Mouse (Mus musculus) CD4-positive helper T cell, adult 2 months (primary cell): ENCODE measurements around the gene Sapcd1.
A peak's percentile ranks its signal among the peaks of the same experiment; 100 is the strongest.

Experiments
- DNase-seq: peaks from one replicate; pipeline ENCODE4 v3.0.0-alpha.2; 2012; ENCODE audit warnings: low read depth, missing footprints, low spot score

The Sapcd1 gene

DNA sequence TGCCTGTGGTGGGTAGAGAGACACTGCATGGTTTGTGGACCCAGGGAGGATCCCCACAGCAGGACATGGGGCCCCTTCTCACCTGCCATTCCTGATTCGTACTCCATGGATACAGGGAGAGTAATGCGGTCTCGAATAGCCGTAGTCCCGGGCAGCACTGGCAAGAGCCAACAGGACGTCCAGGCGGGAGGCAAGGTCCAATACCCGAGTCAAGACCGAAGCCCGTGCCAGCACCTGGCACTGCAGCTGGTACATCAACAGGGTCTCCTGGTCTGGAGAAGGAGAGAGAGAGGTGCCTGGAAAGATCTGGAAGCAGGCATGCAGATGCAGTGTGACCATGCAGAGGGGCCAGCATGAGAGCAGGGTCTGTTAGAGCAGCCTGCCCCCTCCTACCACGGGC lies 3.5 kb upstream of the Sapcd1 start:
- no peak for DNase-seq

DNA sequence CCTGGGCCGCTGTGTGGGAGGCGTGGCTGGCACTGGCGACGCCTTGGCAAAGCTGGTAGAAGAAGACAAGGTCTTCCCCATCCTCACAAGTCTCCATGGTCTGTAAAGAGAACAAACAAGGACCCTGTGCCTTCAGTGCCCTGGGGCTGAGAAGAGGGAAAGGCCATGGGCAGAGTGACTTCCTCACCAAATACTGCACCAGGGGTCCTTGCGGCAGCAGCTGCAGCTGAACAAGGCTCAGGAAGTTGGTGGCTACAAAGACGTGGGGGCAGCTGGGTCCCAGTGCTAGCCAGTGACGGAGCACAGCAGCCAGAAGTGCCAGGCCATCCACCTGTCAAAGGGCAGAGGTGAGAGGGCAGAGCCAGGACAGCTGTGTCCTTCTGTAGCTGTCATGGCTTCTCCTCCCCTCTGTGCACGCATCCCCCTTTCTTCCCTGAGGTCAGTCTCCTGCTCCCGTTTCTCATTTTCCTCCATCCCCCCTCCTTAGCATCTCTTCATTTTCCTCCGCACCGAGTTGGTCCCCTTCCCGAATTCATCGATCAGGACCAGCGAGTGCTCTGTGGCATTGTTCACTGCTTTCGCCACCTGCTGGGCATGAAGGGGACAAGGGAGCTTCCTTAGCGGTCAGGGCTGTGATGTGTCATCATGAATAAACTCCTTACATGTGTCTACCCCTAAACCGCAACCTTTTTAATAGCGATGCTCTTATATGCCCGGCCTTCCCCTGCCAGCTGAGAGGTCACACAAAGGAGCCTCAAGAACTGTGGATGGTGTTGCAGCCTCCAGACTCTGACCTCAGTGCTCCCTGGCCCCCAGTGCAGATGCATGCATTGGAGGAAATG lies 2.1 kb upstream of the Sapcd1 start:
- peak; percentile 33 for DNase-seq

DNA sequence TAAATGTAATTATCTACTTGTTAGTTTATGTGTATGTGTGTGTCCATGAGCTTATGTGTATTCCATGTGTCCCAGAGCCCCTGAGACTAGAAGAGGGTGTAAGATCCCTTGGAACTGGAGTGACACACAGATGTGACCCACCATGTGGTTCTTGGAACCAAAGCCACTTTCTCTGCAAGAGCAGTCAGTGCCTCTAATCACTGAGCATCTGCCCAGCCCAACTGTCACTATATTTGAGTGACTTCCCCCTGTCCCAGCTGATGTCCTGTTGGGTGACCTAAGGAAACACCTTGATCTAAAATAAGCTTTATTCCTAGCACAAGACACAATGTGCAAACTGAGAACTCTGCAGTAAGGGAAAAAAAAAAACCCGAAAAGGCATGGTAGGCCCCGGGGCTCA lies 499 bp upstream of the Sapcd1 start:
- DNase-seq = no peak

DNA sequence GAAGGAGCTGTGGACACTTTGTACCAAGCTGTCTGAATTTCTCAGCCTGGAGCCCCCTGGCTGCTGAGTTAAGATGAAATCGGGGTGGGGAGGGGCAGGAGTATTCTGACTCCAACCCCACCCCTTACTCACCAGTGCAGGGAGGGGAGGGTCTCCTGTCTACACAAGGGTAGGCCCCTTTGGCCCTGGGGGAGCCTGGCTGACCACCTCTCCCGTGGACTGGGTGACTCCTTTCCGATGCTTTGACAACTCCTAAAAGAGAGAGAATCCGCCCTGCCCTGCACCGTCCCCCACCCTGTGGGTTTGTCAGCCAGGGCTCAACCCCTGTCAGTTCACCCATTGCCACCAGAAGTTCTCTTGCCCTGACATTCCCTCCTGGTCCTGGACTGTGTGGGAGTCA lies 1.6 kb downstream of the Sapcd1 start:
- DNase-seq = no peak

DNA sequence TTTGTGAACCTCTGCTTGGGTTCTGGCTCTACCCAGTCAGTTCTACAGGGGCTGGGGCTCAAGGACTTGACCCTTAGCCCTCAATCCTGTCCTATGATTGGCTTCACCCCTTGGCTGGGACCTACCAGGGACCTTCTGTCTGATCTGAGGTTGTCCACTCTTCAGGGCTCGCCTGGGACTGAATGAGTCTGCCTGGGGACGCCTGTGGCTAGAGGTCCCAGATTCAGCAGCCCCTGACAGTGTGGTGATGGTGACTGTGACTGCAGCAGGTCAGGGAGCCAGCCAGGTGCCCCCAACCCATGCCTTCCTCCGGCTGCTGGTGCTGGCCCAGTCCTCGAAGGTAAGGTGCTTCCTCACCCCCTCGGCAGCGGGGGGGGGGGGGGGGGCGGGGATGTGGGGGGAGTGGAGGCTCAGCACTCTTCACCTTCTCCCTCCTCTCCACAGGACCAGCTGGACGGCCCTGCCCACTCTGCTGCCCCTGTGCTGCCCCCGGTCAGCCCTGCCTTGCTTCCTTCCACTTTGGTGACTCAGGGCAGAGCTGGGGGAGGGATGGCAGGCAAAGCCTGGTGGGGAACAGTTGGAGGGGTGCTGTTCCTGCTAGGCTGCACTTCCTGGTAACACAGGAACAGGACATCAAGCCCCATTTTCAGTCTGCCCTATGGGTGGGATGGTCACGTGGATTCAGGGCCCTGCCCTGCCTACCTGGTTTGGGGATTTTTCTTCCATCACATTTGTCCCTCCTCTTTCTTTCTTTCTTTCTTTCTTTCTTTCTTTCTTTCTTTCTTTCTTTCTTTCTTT lies 2.9 kb downstream of the Sapcd1 start:
- no peak for DNase-seq

DNA sequence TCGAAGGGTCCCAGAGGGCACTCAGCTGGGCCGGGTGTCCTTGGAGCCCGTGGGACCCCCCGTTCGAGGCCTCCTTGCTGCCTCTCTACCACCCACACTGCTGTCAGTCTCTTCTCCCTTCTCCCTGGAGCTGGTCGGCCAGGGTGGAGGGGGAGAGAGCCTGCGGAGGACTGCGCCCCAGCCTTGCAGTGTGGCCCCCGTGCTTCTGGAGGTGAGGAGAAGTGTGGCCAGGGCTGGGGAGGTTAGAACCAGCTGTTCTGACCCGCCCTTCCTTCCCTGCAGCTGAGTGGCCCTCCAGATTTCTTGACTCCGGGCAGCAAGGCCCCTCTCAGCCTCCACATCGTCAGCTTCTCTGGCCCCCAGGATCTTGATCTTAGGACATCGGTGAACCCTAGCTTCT lies 3.6 kb downstream of the Sapcd1 start:
- DNase-seq = no peak

DNA sequence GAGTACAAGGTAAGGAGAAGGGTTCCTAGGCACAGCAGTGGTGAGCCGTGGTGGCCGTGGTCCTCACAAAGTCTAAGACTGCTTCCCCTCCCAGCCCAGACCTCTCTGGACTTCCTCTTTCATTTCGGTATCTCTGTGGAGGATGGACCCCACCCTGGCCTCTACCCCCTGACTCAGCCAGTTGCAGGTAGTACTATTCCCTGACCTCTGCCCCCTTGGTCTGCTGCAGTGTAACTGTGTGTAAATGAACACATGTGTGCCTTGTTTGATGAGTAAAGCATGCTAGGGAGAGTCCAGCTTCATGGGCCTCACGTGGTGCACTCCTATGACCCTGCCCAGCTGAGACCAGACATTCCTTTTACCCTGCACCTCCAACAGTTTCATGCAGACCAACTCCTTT lies 4.1 kb downstream of the Sapcd1 start:
- no peak for DNase-seq

DNA sequence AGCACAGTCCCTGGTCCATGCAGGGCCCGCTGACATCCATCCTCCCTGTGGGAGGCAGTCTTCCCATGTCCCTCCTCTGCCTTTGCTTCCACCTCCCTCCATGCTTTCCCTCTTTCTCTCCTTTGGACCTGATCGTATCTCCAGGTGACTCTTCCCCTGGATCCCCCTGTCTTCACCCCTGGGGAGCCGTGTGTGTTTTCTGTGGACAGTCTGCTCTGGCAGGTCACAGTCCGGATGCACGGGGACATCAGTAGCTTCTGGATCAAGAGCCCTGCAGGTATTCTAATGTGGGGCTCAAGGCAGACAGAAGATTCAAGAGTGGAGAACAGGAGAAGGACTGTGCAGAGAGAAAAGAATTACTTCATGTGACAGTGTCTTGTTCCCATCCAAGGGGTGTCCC lies 4.6 kb downstream of the Sapcd1 start:
- DNase-seq = no peak

DNA sequence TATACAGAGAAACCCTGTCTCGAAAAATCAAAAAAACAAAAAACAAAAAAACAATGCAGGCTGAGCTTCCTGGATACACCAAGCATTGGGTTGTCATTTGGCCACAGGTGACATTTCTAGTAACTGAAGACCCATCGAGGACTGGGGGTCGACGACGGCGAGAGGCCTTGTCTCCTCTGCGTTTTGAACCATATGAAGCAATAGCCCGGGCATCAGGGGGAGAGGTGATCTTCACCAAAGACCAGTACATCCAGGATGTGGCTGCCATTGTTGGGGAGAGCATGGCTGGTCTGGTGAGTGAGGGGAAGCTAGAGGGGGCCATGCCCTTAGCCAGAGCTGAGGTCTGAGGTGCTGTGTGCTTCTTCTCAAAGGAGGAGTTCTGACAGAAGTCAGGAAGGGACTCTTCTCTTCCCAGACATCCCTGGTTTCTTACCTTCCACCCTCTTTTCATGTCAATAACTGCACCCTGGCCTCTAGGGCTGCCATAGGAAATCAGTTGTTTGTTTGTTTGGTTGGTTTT lies 5.2 kb downstream of the Sapcd1 start:
- DNase-seq = no peak

DNA sequence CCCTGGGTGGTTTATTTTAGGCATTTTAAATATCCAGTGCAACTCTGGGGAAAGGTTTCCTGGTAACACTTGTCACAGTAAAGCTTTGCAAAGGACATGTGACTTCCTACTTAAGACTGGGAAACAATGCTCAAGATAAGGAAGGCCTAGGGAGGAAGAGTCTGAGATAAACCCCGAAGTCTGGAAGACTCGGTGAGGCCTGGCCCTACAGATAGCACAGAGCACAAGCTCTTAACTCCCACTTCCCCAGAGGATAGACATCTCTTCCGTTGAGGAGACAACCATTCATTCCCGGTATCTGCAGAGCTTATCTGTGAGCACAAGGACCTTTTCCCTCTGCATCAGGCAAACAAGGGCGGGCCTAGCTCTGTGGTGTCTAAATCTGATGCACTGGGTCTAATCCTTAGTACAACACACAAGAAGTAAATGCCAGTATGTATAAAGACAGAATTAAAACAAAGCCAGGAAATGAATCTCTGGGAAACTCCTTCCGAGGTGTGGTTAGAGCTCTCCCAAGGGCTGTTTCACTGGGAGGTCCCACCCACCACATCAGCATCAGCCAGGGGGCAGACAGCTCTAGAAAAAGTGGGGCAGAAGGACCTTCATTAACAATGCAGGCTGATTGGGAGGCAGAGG lies 5.9 kb downstream of the Sapcd1 start:
- DNase-seq = no peak

DNA sequence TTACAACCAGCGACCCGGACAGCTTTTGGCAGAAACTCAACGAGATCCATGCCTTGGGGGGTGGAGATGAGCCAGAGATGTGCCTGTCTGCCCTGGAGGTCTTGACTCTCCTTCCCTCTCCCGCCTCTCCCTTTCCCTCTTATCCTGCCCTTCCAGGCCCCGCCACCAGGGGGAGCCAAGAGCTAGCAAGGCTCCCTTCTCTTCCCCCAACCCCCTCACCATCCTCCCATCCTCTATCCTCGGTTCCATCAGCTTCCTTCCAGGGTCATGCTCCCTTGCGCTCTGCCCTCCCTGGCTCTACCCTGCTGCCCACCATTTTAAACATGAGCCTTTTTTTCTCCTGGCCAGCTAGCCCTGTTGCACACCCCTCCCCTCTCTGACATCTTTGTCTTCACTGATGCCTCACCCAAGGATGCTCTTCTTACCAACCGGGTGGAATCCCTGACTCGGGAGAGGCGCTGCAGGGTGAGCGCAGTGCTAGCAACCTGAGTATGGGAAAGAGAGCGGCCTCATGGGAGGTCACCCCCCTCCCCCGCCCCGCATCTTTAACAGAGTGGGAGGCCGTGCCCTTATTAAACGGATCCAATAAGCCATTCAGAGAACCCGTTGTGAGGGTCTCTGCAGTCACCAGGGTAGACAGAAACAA lies 6.5 kb downstream of the Sapcd1 start:
- peak; percentile 81 for DNase-seq

DNA sequence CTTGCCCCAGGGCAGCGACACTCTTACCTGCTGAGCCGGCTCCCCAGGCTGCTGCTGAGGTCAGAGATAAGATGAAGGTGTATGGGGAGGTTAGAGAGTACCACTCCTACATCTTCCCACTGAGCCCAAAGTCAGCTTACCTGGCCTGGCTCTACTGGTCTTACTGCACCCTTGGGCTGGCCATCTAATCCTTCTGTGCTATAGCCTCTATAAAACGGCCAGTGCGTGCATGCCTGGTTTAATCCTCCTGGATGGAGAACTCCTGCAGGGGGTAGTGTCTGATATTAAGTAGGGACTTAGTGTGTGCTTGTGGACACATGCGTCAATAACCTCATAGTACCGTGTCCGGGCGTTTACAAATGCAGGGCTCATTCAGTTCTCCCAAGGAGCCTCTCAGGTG lies 7.3 kb downstream of the Sapcd1 start:
- DNase-seq = no peak

DNA sequence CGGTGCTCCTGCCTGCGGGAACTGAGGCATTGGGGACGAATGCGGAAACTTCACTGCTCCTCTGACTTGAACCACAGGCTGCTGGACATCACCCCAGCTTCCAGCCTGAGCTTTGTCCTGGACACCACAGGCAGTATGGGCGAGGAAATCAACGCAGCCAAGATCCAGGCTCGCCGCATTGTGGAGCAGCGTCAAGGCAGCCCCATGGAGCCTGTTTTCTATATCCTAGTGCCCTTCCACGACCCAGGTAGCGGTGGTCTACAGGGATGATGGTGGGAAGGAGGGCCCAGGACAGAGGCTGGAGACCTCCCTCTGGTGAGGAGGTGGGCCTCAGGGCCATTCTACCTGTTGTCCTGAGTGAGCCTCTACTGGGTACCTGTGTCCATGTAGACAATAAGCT lies 7.9 kb downstream of the Sapcd1 start:
- DNase-seq = no peak

DNA sequence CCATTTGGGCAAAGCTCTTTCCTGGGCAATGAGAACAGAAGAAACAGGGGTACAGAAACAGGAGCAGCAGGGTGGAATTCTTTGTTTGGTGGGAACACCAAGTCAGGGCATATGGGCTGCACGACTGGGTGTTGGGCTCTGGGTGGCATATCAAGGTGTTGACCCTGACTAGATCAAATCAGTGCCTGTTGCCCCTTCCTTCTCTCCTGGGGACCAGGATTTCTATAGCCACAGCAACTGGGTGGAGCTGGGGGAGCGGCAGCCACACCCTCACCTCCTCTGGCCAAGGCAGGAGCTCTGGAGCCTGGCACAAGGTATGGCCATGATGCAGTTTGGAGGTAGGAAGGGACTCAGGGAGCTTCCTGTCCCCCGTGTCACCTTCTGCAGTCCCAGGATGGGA lies 9.6 kb downstream of the Sapcd1 start:
- no peak for DNase-seq

DNA sequence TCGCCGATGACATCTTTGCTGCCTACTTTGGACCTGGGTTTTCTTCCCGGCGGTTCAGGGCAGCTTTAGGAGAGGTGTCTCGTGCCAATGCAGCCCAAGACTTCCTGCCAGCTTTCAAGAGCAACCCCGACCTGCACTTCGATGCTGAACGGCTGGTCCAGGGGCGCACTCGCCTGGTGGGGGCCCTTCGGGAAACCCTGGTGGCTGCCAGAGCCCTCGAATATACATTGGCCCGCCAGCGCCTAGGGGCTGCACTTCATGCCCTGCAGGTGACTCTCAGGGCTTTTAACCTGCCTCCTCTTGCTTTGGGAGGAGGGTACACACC lies 10.1 kb downstream of the Sapcd1 start:
- no peak for DNase-seq

DNA sequence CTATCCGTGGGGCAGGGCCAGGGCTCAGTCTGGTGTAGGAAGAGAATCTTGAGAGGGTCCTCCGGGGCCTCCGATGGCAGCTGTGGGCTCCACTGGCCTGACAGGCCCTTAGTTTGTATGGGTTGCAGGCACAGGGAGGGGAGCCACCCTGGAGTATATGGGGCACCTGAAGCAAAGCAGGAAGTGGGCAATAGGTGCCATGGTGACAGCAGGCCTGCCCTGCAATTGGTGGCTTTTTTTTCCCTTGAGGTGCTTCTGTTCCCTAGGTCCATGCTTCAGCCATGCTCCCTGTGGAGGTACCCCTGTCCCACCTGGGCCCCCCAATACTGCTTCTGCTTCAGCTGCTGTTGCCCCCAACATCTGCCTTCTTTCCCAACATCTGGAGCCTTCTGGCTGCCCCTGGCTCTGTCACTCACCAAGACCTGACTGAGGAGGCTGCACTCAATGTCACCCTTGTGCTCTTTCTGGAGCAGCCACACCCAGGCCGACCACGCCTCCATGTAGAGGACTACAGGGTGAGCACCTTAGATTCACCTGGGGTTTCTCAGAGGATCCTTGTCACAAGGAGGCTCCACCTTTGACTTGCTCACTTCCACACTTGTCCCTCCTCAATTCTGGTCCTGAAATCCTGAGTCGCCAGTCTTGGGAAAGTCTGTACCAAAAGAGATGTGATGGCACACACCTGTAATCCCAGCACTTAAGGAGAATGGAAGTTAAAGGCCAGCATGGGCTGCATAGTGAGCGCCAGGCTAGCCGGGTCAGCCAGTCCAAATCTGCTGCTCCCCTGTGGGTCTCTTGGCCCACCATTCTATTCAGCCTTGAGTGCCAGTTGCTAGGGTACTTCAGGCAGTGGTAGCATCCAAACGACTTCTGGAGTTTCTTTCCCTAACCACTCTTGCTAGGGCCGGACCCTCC lies 10.8 kb downstream of the Sapcd1 start:
- DNase-seq = peak; percentile 30

DNA sequence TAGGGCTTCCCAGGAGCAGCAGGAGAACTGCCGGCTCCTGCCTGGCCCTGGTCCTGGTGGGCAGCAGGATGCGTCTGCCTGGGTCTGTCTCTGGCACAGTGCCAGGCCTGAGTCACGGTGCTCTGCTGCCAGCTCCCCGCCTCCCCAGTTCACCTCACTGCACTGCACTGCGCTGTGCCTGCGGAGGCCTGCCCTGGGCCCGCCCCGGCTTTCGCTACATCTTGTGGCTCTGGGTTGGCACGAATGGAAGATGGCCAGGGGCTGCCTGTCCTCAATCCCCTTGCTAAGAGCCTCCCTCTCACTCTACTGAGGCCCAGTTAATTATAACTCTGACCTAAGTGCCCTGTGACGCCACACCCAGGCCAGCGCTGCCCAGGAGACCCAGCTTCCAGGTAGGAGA lies 11.4 kb downstream of the Sapcd1 start, which contains the start of gene Vwa7:
Gene Vwa7 (plus strand): TSS at position 204 of the 400 bp plus-strand sequence.
- DNase-seq = no peak

DNA sequence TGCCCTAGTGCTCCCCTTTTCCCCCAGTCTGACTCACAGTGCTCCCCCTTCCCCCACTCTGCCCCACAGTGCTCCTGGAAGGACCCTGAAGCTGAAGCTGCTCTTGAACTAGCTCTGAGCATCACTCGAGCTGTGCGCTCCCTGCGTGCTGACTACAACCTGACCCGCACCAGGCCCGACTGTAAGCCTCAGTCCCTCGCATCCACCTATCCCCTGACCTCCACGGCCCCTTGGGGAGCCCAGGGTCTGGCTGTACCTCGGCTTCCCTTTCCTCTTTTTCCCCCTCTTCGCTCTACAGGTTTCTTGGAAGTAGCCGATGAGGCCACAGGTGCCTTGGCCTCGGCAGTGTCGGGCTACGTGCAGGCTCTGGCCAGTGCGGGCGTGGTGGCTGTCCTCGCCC lies 12.5 kb downstream of the Sapcd1 start:
- DNase-seq = no peak

DNA sequence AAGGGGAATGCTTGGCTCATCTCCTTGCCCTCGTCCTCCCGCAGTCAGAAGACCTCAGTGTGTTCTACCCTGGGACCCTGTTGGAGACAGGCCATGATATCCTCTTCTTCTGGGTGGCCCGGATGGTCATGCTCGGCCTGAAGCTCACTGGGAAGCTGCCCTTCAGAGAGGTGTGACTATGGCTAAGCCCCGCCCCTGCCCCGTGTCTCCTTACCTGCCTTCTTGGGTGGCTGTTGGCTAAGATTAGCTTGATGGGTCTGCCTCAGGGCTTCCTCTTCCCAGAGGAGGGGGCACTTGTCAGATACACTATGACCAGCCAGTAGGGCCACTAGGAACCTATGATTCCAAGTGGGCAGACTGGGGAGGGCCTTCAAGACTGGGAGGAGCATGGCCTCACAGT lies 14.6 kb downstream of the Sapcd1 start:
- no peak for DNase-seq

DNA sequence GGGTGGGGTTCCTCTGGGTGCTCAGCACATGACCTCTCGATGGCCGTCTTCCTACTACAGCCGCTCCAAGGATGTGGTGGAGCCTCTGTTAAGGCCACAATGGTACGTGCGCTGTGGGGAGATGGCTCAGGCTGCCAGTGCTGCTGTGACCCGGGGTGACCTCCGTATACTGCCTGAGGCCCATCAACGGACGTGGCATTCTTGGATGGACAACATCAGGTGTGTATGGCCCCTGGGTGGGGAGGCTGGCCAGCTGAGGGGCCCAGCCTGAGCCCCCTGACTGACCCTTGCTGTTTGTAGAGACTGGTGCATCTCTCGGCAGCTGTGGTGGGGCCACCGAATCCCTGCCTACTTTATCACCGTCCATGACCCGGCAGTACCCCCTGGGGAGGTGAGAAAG lies 15.4 kb downstream of the Sapcd1 start:
- no peak for DNase-seq

DNA sequence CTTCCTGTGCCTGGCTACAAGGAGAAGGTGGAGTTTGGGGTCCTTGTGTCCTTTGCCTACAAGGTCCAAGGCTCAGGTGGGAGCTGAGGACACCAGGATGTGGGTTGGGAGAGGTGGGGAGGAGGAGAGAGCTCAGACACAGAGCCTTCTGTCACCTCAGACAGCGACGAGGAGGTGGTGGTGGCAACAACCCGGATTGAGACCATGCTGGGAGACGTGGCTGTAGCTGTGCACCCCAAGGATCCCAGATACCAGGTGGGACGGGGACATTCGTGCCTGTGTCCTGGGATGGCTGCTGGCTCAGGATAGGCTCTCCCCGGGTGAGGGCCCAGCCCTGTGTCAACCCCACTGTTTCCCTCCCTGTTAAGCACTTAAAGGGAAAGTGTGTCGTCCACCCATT lies 16.4 kb downstream of the Sapcd1 start:
- DNase-seq = no peak
